In the genomic region with DNA sequence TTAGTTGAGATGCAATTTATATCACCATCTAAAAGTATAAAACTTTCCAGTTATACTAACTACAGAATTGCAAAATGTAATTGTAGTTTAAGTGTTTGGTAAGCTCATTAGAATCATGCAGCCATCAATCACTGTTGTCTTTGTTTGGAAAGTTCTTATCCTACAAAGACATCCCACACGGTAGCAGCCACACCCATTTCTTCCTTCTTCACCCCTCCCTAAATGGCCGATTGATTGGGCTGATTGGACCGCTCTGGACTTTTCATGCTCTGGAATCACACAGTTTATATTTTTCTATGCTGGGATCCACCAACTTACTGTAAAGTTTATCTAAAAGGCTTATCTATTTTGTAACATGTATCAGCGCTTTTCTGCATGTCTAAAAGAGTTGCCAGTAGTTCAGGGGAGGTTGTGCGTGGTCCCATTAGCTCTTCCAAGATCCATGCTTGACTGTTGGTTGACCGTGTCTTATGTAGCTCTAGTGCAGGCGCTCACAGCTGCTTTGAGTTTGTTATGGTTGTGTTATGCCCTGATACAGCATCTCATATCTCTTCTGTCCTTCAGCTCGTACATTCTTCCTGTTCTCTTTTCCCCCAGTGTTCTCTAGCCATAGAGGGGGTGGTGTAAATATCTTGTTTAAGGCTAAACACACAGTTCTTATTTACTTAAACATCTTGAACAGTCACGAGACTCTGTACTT, we compare ENCODE assay signal across 8 mouse cellular contexts.
"Had no signal": no experiment of that assay in that cellular context is flagged by ENCODE, and none has a peak within 500 bp of the region (broad histone marks: within the 10 kb centered on the region; RNA-seq: fewer than 3 reads in every experiment).

No protein-coding gene starts in this region.

- DNase-seq: kidney, adult 2 months; kidney, postnatal 25 days; layer of hippocampus, postnatal 36 days; liver, embryonic 13.5 days; thymus, adult 18-20 months; thymus, postnatal 36 days had no signal

- ATAC-seq: intestine, postnatal 0 days; midbrain, embryonic 16.5 days had no signal
